Mouse (Mus musculus) left cerebral cortex, adult 11 months (tissue): Measurements from ENCODE around the gene Mrps10.
"Not testable (repeated sequence)": the region's sequence is repeated elsewhere in the genome, so short reads cannot be mapped to it uniquely, and the experiment has no call there.

Experiments
- DNase-seq: peaks from one replicate; pipeline ENCODE4 v3.0.0; 2022; ENCODE audit warnings: low spot score

Gene Mrps10

DNA sequence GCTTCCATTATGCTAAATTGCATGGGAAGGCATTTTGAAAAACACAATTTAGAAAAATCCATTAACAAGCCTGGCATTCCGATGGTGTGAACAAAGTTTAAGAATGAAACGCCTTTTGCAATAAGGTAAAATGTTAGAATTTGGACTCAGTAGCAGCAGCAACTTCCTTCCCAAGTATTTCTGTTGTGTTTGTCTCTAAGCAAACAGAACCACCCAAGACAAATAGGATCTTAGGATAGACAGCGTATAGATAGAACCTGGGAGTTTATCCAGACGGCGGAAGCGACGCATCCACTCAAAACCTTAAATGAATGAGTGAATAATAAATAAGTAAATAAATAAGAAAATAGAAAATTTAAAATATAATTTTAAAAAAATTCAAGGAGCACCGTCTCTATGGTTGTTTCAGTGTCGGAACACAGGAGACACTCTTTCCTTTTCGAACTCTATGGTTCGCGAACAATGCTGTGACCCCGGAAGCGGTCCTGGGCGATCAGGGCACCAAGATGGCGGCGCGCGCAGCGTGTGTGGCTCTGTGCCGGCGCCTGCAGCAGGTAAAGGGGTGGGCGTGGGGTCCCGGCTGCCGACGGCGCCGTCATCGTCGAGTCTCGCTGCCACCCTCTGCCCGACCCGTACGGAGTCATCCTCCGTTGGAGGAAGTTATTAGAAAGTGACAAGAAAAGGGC is at the start of gene Mrps10:
Gene Mrps10 (plus strand): TSS at position 487 of the 686 bp plus-strand sequence.
- DNase-seq = peak; percentile 88

DNA sequence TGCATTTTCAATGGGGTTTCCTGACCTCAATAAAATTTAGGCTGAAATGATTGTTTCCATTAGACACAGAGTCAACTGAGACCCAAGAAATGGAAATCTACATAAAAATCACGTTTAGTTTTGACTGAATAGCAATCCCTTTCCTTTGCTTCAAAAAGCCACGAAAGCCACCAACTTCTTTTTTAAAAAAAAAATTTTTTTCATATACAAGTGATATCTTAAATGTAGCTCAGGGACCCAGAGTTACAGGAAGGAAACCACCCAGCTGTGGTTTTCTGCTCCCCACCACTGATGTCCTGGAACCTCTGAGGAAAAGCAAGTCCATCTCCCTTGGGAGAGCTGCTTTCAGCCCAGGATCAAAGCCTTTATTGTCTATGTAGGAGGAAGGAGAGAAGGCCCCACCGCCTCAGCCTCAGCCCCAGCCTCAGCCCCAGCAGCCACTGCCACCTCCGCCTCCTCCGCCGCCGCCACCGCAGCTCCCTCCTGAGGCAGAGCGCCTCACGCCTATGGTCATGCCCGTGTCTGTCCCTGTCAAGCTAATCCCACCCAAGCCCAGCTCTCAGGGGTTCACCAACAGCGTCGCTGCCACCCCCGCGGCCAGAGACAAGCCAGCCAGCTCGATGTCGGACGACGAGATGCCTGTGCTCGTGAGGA is 49.6 kb upstream of the Mrps10 start:
- DNase-seq = no peak

DNA sequence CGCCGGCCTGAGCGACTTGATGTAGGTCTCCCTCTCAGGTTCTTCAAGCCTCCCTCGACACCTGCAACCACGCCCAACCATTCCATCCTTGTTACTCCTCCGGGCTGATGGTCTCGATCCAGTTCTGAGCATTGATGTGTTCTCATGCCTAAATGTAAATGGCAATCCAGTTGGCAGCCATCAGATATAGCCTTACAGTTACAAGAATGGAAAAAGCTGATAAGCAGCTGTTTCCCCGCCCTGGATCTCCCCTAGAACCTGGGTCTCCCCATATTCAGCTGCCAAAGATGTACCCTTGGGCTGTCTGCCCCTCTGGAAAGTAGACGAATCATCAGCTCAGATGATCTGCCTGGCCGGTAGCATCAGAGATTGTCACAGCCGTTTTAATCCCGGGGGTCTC is 48.9 kb upstream of the Mrps10 start:
- no peak for DNase-seq

DNA sequence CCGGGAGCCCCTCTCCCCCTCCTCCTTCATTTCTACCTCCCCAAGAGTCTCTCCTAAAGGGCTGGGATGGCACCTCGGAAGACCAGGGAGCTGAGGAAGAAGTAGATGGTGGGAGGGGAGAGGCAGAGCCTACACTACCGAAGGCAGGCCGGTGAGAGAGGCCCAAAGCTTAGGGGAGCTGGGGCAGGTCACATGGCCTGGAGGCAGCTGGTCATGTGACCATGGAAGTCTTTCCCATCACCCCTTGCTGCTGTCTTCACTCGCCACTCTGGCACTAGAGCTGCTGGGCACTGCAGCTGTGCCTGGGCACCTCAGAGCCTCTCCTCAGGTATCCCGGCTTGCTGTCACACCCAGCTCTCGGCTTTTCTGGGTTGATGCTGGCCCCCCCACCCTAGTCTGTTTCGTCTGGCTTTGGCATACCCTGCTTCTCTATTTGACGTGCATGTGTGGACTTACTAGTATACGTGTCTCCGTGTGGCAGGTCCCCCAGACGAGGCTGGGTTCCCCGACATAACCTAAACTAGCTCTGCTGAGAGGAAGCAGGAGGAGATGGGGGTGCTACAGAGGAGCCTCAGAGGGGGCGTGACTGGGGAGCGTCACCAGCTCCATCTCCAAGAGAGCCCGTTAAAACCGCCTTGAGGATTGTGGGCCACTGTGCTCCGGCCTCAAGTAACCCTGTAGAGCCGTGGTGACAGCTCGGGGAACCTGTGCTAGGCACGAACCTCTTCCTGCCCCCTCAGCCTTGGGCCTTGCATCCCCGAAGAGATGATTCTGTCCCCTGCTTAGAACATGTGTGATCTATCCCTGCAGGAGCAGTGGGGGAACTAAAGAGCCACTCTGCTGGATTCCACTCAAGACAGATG is 46.3 kb upstream of the Mrps10 start:
- DNase-seq = no peak

DNA sequence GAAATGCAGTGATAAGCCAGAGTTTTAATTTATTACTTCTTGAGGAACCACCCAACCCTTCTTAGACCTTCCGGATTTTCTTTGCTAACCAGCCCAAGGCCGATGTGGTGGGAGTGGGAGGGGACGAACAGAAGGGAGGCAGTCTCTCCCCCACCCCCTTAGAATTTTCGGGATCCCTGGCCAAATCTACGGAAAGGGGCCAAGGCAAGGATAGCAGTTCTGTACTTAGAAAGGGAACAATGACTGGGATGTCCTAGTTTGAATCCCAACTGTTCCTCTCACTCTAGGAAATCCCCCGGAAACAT is 45.7 kb upstream of the Mrps10 start:
- DNase-seq = no peak

DNA sequence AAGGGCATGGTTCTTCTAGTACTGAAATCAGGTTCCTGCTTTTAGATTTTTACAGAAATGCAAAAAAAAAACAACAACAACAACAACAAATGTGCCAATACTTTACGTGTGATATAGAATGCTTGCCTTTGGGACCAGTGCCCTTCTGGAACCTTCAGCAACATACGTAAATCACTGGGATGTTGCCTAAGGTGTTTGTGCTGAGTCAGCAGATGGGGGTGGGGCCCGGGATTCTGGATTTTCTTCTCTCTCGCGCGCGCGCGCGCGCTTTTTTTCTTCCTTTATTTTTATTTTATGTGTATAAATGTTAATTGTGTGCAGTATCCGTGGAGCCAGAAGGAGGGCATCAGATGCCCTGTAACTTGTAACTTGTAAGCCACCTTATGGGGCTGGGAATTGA is 41.1 kb upstream of the Mrps10 start:
- DNase-seq = no peak

DNA sequence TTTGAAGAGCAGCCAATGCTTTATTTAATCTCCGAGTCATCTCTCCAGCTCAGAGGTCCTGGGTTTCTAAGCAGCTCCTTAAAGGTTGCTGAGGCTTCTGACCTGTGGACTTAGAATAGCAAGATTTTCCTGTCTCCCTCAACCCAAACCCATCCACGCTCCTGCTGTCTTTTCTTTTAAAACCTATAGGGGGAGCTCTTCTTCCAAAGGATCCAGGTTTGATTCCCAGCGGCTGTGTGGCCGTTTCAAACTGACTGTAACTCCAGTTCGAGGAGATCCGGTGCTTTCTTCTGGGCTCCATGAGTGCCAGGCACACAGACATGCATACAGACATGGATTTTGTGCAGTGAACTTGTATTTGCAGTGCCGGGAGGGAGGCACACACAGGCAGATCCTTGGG is 40.7 kb upstream of the Mrps10 start:
- no peak for DNase-seq

DNA sequence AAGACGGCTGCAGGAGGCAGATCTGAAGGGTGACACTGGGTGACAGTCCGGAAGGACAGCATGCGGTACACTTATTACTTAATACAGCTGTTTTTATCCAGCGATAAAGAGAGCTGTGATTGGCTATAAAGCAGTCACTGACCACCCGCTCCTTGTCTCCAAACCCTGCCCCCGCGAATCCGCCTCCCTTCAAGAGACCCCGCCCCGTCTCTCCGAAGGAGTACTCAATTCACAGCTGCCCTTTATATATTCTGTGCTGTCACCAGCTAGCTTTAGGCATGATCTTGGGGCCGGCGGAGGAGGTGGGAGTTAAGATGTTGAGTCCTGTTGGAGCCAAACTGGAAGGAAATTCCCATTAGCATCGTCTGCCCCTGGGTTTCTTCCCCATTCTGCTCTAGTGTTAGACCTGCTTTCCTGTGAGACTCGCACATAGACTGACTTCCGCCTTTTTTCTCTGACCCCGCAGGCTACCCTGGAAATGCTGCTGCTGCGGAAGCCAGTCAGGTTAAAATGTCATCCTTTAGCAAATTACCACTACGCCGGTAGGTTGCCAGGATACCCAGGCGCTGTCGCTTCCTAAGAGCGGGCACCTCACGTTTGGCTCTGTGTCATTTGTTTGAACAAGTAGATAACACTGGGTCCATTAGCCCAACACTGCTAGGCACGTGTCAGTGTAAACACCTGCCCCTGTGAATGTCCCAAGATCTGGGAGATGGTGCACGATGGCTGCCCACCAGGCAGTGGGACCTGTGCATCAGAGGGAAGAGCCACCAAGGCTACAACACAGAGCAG is 39.9 kb upstream of the Mrps10 start:
- no peak for DNase-seq

DNA sequence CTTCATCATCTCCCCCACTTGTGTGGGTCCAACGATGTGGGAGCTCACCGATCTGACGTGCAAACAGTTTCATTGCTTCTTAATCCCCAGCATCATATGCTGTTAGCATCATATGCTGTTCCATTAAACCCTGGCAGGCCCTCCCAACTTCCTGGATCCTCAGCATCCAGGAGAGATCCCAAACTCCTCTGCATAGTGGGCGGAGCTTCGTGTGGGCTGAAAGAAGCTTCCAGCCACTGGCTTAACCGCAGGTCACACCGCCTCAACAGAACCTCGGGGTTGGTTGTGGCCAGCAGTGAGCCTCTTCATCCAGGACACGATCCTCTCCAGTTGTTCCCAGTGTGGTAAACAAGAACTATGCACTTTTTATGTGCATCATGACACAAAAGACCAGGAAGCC is 38.1 kb upstream of the Mrps10 start:
- DNase-seq = no peak

DNA sequence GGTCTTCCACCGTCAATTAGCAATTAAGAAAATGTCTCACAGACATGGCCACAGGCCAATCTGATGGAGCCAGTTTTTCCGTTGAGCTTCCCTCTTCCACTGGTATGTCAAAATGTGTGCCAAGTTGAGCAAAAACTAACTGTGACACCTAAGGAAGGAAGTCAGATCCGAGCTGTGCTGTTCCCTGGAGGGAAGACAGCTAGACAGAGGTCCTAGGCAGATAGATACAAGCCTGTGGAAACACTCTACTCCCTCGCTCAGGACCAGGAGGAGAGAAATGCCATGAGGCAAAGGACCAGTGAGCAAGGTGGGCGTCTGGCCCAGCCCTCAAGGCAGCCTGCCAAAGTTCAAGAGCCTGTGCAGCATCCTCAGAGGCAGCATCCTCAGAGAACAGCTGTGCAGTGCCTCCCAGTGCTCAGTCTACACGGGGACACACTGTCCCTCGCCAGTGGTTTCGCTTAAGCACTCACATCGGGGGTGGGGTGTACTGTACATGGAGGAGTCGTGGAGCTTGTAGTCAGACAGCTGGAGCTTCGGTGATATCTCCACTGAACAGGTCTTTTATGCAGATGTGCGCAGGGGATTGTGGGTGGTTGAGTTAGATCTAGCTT is 36.6 kb upstream of the Mrps10 start:
- peak; percentile 26 for DNase-seq

DNA sequence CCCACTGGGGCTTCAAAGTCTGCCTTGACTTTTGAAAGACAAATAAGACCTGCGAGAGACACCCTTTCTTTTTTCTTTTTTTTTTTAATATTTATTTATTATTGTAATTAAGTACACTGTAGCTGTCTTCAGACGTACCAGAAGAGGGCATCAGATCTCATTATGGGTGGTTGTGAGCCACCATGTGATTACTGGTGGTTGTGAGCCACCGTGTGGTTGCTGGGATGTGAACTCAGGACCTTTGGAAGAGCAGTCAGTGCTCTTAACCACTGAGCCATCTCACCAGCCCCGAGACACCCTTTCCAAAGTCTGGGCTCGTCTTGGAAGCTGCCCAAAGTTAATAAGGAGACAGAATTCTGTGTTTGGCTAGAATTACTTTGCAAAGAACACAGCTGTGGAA is 36.0 kb upstream of the Mrps10 start:
- DNase-seq = not testable (repeated sequence)

DNA sequence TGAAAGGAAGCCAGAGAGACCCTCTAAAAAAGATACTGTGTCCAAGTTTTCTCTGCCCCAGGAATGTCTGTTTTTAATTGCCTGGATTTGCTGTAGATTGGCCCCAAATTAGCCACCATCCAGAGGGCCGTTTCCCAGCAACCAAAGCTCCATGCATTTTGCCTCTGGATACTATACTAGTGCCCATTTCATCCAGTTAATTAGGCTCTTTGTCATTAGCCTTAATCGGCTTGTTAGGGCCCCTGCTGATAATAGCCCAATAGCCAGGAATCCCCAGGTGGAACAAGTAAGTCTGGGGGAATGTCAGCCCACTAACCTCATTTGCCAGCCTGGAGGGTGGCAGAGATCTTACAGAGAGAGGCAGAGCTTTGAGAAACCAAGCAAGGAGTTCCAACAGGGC is 35.3 kb upstream of the Mrps10 start:
- DNase-seq = no peak

DNA sequence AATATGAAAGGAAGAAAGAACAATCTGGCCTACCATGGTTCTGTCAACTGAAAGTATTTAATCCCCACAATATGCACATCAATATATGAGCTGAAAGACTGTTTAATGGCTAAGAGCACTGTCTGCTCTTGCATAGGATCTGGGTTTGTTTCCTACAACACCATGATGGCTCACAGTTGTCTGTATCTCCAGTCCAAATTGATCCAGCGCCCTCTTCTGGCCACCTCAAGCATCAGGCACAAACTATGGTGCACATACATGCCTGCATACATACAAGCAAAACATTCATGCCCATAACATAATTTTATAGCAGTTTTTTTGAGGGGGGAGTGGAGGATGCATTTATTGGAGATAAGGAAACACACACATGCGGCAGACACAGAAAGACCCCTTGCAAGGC is 25.6 kb upstream of the Mrps10 start:
- no peak for DNase-seq

DNA sequence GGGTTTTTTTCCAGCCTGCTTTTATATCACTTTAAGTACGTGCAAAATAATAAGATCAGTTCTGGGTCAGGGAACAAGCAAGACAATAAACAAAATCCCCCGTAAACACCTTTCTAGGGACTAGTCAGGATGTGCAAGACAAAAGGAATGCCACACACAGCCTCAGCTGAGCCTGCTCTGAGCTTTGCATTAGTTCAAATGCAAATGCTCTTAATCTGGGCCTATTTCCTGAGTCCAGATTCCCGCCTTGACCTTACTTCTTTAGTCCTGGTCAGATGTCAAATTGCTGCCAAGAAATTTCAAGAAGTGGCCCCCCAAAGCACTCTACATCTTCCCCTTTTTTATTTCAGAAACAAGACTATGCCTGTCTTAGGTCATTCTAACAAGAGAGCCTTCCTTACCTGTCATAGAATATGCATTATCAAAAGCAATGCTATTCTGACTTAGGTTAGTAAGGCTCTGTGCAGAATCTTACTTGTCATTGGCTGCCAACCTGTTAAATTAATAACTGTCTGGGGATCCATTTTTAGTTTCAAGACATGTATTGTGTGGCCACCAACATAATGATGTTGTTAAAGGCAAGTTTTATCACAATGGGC is 18.9 kb upstream of the Mrps10 start:
- no peak for DNase-seq

DNA sequence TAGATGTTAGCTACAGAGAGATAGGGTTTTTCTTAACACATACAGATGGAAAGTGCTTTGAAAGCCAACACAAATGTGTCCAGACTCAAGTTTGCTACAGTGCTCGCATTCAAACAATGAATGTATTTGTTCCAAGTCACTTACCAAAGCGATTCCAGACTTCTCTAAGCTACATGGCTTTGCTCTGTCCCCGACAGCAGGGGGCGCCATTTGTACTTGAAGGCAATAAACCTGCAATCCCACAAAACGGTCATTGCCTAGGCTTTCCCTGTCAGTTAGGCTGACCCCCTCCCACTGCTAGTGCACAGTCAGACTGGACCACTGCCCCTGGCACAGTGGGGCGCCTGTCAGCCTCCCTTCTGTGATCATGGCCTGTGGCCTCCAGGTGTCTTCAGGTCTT is 8.7 kb upstream of the Mrps10 start:
- DNase-seq = no peak

DNA sequence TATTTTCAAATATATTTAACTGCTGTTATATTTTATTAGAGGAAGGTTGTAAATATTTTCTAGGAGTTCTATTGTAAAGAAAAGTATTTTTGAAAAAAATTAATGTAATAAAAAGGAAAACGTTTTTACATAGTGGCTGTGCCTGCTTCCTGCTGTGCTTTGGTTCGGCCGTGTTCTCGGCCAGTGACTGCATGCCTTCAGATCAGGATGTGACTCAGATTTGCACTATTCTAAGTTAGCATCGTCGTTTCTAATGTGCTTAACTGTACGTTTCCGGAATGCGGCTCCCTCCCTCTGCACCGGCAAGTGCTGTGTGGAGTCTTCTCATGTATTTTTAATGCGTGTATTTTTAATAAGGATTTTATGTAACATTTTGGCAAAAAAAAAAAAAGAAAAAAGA is 7.3 kb upstream of the Mrps10 start:
- DNase-seq = no peak

DNA sequence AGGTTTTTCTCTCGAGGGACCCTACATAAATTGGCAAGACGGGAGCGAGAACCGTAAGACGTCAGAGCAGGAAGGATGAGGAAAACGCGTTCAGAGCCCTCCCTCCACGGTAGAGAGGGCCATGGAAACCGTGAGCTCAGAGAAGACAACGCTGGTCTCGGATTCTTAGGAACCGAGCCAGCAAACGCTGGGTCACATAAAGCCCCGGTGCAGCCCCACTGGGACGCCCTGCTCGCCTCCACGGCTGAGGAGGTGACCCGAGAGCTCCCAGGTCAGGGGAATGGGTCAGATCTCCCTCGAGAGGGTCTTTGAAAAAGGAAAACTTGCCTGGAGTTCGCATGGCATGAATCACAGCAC is 378 bp downstream of the Mrps10 start:
- no peak for DNase-seq

DNA sequence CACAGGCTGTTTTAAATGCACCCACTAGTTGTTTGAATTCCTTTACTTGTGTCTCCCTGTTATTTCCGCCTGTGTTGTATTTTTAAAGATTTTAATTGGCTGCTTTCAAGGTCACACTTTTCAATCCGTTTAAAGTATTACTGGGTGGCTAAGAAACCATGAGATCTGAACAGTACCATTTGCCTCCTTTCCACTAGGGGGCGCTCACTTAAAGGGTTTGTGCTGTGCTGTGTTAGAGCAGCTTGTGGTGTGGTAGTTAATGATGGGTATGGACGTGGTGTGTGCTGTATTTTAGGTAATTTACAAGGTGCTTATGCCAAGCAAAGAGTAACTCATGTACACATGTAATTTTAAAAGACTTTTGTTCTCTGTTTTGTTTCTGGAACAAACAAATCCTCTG is 2.8 kb downstream of the Mrps10 start:
- DNase-seq = peak; percentile 48

DNA sequence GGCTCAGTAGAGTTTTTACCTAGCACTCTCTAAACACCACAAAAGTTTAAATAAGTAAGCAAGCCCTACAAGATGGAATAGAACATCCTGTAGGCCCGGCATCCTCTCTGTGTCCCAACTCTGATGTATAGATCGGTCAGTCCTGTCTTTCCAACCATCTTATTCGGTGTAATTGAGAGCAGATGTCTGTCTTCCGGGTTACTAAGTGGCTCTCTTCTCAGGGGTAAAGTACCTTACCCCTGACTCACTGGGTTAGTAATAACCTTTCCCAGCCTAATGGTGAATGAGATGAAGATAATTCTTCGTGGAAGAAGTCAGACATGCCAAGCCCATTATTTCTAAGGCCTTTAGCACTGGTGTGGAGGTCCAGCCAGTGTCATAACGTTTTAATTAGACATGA is 5.3 kb downstream of the Mrps10 start:
- no peak for DNase-seq

DNA sequence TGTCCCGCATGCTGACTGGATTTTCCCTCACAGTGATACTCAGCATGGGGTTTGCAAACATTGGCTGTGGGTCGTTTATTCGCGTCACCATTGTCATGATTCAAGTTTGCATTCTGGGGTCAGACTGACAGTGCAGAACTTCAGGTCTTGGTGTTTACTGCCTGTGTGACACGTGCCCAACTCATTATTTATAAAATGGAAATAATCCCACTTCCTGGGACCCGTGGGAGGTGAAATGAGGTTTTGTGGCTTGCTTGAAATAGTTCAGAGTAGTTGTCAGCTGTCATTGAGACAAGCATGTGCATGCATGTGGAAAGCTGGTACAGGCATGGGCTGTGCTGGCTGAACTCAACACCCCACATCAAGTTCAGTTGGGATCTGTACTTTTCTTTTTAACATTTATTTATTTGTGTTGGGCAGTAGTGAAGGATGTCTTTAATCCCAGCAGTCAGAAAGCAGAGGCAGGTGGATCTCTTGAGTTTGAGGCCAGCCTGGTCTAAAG is 8.1 kb downstream of the Mrps10 start:
- no peak for DNase-seq

DNA sequence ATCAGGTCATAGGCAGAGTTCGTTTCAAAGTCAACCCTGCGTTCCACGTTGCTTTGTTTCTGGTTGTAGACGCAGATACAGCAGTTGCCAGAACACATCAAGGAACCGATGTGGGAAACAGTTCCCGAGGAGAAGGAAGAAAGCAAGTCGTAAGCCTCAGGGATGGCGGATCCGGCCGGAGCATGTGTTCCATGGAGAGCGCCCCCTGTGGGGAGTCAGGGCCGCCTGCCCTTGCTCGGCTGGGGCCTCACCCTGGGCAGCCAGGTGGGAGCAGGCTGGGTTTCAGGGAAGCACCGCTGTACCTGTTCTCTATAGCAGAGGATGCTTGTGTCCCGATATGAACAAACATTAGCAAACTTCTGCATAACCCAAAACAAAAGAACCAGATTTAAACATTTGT is 9.4 kb downstream of the Mrps10 start:
- DNase-seq = no peak

DNA sequence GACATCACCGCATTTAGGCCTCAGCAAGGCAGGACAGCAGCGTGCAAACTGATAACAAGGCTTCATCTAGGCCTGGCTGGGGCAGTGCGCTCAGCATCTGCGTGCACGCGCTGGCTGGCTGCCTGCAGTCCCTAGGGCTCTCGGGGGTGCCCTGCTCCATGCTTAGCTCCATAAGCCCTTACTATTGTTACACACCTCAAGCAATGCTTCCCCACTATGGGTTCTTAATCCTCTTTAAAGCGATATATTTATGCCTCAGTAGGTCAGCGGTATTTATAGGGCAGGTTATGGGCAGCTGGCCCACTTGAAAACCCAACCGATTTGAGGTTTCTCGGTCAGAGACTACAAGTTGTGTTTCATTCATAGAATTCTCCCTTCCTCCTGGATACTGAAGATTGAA is 13.2 kb downstream of the Mrps10 start:
- DNase-seq = no peak
